Mouse (Mus musculus): ENCODE measurements at regions not wholly inside any gene's neighbourhood (a gene's known extent, or its start where the extent isn't known, plus 50 kb on each side); places are given as distances from the start of the nearest gene placed in this dataset.

- no peaks in the 10 kb centered on the region for H3K27me3 ChIP-seq (replicated peaks)
- H3K4me1 ChIP-seq (ENCODE audit: control insufficient read depth in 1 of 2, insufficient read depth in 2 of 2) = no peaks in the 10 kb centered on the region
- in situ Hi-C loops (cut with MboI; ENCODE audit: low pct_ligation_motif_present, low pct_unique_long_range_greater_than_20kb, low sequenced_read_pairs) = no loop called here
- H3K9me3 ChIP-seq (replicated peaks; ENCODE audit: low read length) = peaks cover 7% of the 10 kb centered on the region
- dilution Hi-C loops (cut with MboI; ENCODE audit: extremely low pct_ligation_motif_present, extremely low pct_unique_long_range_greater_than_20kb, low sequenced_read_pairs) = no loop called here
- H3K4me2 ChIP-seq (ENCODE audit: insufficient read depth, low read depth, poor library complexity, severe bottlenecking) = no peak overlapping the region
- H3K27ac ChIP-seq (ENCODE audit: insufficient read depth, low read depth) = no peak overlapping the region
- TF ChIP-seq SIN3A (IDR thresholded peaks at IDR 0.05; ENCODE audit: low read length) (no peak), CHD2 (IDR thresholded peaks at IDR 0.05; ENCODE audit: low read length) (no peak), BHLHE40 (IDR thresholded peaks at IDR 0.05; ENCODE audit: low read depth, low read length) (no peak), E2F4 (IDR thresholded peaks at IDR 0.05; ENCODE audit: insufficient replicate concordance, low read depth, low read length) (no peak), HCFC1 (IDR thresholded peaks at IDR 0.05; ENCODE audit: low read depth, low read length) (no peak), RAD21 (IDR thresholded peaks at IDR 0.05; ENCODE audit: low read depth, low read length) (no peak), GABPA (IDR thresholded peaks at IDR 0.05; ENCODE audit: insufficient replicate concordance, low read depth, low read length) (no peak), CTCF (conservative IDR thresholded peaks at IDR 0.05 in 1 of 2, IDR thresholded peaks at IDR 0.05 in 1 of 2; ENCODE audit: low read depth in 2 of 2, low read length in 2 of 2) (no peak), TBP (conservative IDR thresholded peaks at IDR 0.05; ENCODE audit: low read depth, low read length) (no peak)
- H3K79me2 ChIP-seq (replicated peaks; ENCODE audit: control insufficient read depth, extremely low read depth, insufficient read depth, poor library complexity, severe bottlenecking) = no peaks in the 10 kb centered on the region
- H3K4me3 ChIP-seq (replicated peaks in 1 of 3; ENCODE audit: low read depth in 2 of 3, low read length in 2 of 3, poor library complexity in 1 of 3) = no peak overlapping the region
- H3K36me3 ChIP-seq (replicated peaks in 1 of 2; ENCODE audit: control insufficient read depth in 1 of 2, insufficient read depth in 1 of 2, low read length in 1 of 2) = no peaks in the 10 kb centered on the region
- DNase-seq (ENCODE audit: extremely low read depth) = no peak
- no peak overlapping the region for H3K9ac ChIP-seq (ENCODE audit: insufficient read depth, low read depth)
Measured at GRCm38 (mm10) chr16:39389943-39390342, 497.5 kb downstream of the Igsf11 start.

GRCm38 (mm10) chr16:39390626-39391025 lies 498.2 kb downstream of the Igsf11 start:
- no peak overlapping the region for H3K27ac ChIP-seq (ENCODE audit: insufficient read depth, low read depth)
- no peaks in the 10 kb centered on the region for H3K27me3 ChIP-seq (replicated peaks)
- DNase-seq (ENCODE audit: extremely low read depth) = no peak
- H3K9me3 ChIP-seq (replicated peaks; ENCODE audit: low read length) = peaks cover 7% of the 10 kb centered on the region
- in situ Hi-C loops (cut with MboI; ENCODE audit: low pct_ligation_motif_present, low pct_unique_long_range_greater_than_20kb, low sequenced_read_pairs) = no loop called here
- H3K4me2 ChIP-seq (ENCODE audit: insufficient read depth, low read depth, poor library complexity, severe bottlenecking) = no peak overlapping the region
- no peaks in the 10 kb centered on the region for H3K79me2 ChIP-seq (replicated peaks; ENCODE audit: control insufficient read depth, extremely low read depth, insufficient read depth, poor library complexity, severe bottlenecking)
- H3K4me3 ChIP-seq (replicated peaks in 1 of 3; ENCODE audit: low read depth in 2 of 3, low read length in 2 of 3, poor library complexity in 1 of 3) = no peak overlapping the region
- H3K36me3 ChIP-seq (replicated peaks in 1 of 2; ENCODE audit: control insufficient read depth in 1 of 2, insufficient read depth in 1 of 2, low read length in 1 of 2) = no peaks in the 10 kb centered on the region
- no peak overlapping the region for H3K9ac ChIP-seq (ENCODE audit: insufficient read depth, low read depth)
- H3K4me1 ChIP-seq (ENCODE audit: control insufficient read depth in 1 of 2, insufficient read depth in 2 of 2) = no peaks in the 10 kb centered on the region
- dilution Hi-C loops (cut with MboI; ENCODE audit: extremely low pct_ligation_motif_present, extremely low pct_unique_long_range_greater_than_20kb, low sequenced_read_pairs) = no loop called here
- TF ChIP-seq NRF1 (IDR thresholded peaks at IDR 0.05; ENCODE audit: low read depth, low read length) (no peak), EP300 (IDR thresholded peaks at IDR 0.05; ENCODE audit: low read length) (no peak), KAT2A (IDR thresholded peaks at IDR 0.05; ENCODE audit: insufficient replicate concordance, low read length) (no peak), SIN3A (IDR thresholded peaks at IDR 0.05; ENCODE audit: low read length) (no peak), POLR2A (IDR thresholded peaks at IDR 0.05; ENCODE audit: low read depth, low read length) (no peak), PAX5 (IDR thresholded peaks at IDR 0.05; ENCODE audit: low read length) (no peak)

- Histone ChIP-seq H3K4me2 (ENCODE audit: insufficient read depth, low read depth, poor library complexity, severe bottlenecking) (no peak overlapping the region), H3K9ac (ENCODE audit: insufficient read depth, low read depth) (no peak overlapping the region), H3K27me3 (replicated peaks) (no peaks in the 10 kb centered on the region), H3K36me3 (replicated peaks in 1 of 2; ENCODE audit: control insufficient read depth in 1 of 2, insufficient read depth in 1 of 2, low read length in 1 of 2) (no peaks in the 10 kb centered on the region), H3K79me2 (replicated peaks; ENCODE audit: control insufficient read depth, extremely low read depth, insufficient read depth, poor library complexity, severe bottlenecking) (no peaks in the 10 kb centered on the region), H3K27ac (ENCODE audit: insufficient read depth, low read depth) (no peak overlapping the region), H3K9me3 (replicated peaks; ENCODE audit: low read length) (peaks cover 12% of the 10 kb centered on the region), H3K4me3 (replicated peaks in 1 of 3; ENCODE audit: low read depth in 2 of 3, low read length in 2 of 3, poor library complexity in 1 of 3) (no peak overlapping the region), H3K4me1 (ENCODE audit: control insufficient read depth in 1 of 2, insufficient read depth in 2 of 2) (no peaks in the 10 kb centered on the region)
- in situ Hi-C loops (cut with MboI; ENCODE audit: low pct_ligation_motif_present, low pct_unique_long_range_greater_than_20kb, low sequenced_read_pairs) = no loop called here
- no peak for DNase-seq (ENCODE audit: extremely low read depth)
- dilution Hi-C loops (cut with MboI; ENCODE audit: extremely low pct_ligation_motif_present, extremely low pct_unique_long_range_greater_than_20kb, low sequenced_read_pairs) = no loop called here
- TF ChIP-seq ZKSCAN1 (IDR thresholded peaks at IDR 0.05; ENCODE audit: borderline replicate concordance, low read depth, low read length) (no peak), HCFC1 (IDR thresholded peaks at IDR 0.05; ENCODE audit: low read depth, low read length) (no peak), TBP (conservative IDR thresholded peaks at IDR 0.05; ENCODE audit: low read depth, low read length) (no peak), MAX (IDR thresholded peaks at IDR 0.05; ENCODE audit: low read length) (no peak), JUN (IDR thresholded peaks at IDR 0.05; ENCODE audit: insufficient read depth, low read depth, low read length) (no peak), MAZ (IDR thresholded peaks at IDR 0.05; ENCODE audit: low read depth, low read length) (no peak), MEF2A (IDR thresholded peaks at IDR 0.05; ENCODE audit: borderline replicate concordance, low read depth, low read length) (no peak), BHLHE40 (IDR thresholded peaks at IDR 0.05; ENCODE audit: low read depth, low read length) (no peak), PAX5 (IDR thresholded peaks at IDR 0.05; ENCODE audit: low read length) (no peak), USF1 (IDR thresholded peaks at IDR 0.05; ENCODE audit: low read depth, low read length) (no peak), CHD1 (IDR thresholded peaks at IDR 0.05; ENCODE audit: low read depth, low read length) (no peak), CTCF (conservative IDR thresholded peaks at IDR 0.05 in 1 of 2, IDR thresholded peaks at IDR 0.05 in 1 of 2; ENCODE audit: low read depth in 2 of 2, low read length in 2 of 2) (no peak), JUND (conservative IDR thresholded peaks at IDR 0.05; ENCODE audit: low read depth, low read length) (no peak), NELFE (IDR thresholded peaks at IDR 0.05; ENCODE audit: low read depth, low read length) (no peak)
Measured at GRCm38 (mm10) chr16:39402101-39402749, 509.8 kb downstream of the Igsf11 start.
